Mouse (Mus musculus) kidney, postnatal 4 days (tissue): Measurements from ENCODE around the gene Apol7e.
A peak's percentile ranks its signal among the peaks of the same experiment; 100 is the strongest.
"Not testable (repeated sequence)": the region's sequence is repeated elsewhere in the genome, so short reads cannot be mapped to it uniquely, and the experiment has no call there.

Experiments
- DNase-seq, 2 experiments: peaks; one replicate each; pipeline ENCODE4 v3.0.0; 2021; ENCODE audit warnings: mixed read lengths in 2 of 2

Gene Apol7e

GRCm38 (mm10) chr15:77698656-77699055 is at the start of gene Apol7e:
Gene Apol7e, plus strand, starts transcription at chr15:77698857.
- not testable (repeated sequence) for DNase-seq

DNA sequence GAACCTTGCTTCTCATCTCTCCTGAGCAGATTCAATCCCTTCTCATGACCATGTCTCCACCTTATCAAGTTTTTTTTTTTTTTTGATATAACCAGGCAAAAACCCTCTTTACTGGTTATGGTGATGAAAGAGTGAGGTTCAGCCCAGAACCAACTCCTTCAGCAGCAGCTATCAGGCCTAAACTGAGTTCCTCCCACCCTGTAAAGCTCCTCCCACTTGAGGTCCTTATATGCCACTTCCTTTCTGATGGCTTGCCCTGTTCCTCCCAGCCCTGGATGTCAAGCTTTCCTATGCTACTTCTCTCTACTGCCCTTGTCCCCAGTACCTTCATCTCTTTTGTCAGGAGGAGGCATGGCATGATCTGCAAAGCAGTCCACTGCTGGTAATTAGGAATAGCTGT is 47.5 kb upstream of the Apol7e start:
- DNase-seq: not testable (repeated sequence)

GRCm38 (mm10) chr15:77659773-77660172 is 38.9 kb upstream of the Apol7e start:
- not testable (repeated sequence) for DNase-seq

GRCm38 (mm10) chr15:77661841-77662240 is 36.8 kb upstream of the Apol7e start:
- DNase-seq: not testable (repeated sequence)

- DNase-seq: not testable (repeated sequence)
These were observed 24.6 kb upstream of the Apol7e start for GRCm38 (mm10) chr15:77674081-77674480.

- DNase-seq: peak; percentile 70 to 75
These were observed 14.7 kb upstream of the Apol7e start for GRCm38 (mm10) chr15:77683944-77684343.

DNA sequence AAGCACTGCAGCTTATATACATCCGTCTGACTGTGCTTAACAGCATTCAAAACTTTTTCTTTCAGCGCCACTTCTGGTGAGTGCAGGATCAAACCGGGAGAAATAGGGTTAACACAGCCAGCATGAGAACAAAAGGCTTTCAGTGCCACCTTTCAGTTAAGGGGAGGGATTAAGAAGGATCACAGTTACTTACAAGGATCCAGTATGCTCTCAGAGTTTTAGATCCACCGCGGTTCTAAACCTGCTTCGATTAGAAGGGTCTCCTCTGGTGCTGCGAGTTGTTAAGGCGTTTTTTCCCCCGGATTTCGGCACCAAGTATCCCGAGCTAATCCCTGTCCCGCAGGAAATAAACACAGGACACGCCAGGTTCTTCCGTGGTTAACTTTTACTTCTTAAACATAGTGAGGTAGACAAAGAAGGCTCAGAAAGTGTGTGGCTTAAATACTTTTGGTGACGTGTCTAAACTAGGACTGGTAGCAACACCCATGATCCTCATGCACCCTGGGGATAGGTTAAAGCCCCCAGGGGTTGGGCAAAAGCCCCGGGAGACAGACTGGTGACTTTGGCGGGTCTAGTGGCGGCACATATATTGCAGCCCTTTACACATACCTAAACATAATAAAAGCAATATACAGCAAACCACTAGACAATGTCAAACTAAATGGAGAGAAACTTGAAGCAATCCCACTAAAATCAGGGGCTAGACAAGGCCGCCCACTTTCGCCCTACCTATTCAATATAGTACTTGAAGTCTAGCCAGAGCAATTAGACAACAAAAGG is 6.9 kb upstream of the Apol7e start:
- DNase-seq: not testable (repeated sequence)

GRCm38 (mm10) chr15:77694687-77695295 is 3.9 kb upstream of the Apol7e start:
- DNase-seq: peak; percentile 6 to 21

GRCm38 (mm10) chr15:77705306-77705705 is 6.6 kb downstream of the Apol7e start:
- not testable (repeated sequence) for DNase-seq

DNA sequence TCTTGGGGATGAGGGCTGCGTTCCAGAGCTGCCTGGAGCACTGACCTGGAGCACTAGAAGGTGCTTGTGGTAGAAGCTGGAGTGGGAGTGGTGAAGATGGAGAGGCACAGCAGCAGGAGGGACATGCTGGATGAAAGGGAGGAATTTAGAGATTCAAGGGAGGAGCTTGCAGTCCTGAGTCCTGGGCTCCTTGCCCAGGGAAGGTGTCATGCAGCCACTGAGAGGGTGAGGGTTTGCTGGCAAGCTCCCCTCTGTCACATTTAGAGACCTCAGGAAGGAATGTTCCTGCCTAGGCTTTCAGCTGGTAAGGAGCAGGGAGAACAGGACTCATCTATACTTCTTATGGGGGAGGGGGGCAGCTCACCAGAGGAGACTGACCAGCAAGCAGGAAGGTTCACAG is 10.3 kb downstream of the Apol7e start:
- not testable (repeated sequence) for DNase-seq

DNA sequence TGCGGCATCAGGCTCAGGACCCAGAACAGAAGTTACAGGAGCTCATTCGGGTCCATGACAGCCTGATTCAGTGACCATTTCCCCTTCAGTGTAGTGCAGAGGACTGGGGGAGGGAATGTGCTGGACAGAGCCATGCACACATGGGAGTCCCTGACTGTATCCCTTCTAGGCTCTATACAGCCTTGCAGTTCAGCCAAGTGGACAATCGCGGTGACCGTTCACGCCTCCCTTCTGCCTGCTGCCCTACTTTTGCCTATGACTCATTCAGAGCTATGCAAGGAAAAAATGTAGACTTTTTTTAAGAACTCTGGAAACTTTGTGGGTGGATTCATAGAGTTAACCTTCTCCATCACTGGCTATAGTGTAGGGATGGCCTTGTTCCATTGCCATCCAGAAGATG is 19.6 kb downstream of the Apol7e start:
- not testable (repeated sequence) for DNase-seq

DNA sequence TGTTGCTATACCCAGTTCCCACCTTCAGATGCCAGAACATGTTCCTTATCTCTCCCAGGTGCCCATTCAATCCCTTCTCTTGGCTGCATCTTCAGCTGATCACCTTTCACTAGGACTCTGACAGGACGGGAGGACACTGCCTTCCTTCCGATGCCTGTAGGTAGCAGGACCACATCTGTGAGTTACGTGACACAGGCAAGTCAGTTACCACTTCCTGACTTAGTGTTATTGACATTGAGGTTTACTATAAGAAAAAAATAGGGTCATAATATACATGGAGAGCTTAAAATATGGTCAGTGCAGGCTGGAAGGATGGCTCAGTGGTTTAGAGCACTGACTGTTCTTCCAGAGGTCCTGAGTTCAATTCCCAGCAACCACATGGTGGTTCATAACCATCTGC is 22.9 kb downstream of the Apol7e start:
- DNase-seq: not testable (repeated sequence)

DNA sequence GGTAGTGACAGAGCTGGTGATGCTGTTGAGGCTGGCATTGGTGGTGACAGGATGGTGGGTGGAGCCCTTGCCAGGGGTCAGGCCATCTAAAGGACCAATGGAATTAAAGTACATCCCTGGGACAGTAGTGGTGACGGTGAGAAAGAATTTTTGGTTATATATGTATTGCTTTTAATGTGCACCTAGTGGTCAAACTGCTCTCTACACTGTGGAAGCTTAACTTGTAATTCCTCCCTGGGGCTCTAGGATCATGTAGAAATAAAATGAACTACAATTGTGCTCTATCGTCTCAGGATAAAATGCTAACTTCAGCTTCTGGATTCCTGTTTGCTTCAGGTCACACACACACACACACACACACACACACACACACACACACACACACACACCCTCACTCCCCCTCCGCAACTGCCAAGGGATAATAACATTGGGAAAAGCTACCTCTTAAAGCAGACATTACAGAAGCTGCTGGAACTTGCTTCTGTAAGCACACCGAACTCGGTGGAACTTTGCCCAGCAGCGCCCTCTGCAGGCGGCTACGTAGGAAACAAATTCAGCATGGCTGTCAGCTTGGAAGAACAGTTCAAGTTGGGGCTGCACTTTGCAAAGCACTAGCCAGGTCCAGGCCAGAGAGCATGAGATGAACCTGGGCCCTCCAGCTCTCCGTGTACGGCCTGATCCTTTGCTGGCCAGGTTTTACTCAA is 25.7 kb downstream of the Apol7e start:
- DNase-seq: not testable (repeated sequence)

GRCm38 (mm10) chr15:77725393-77726020 is 26.9 kb downstream of the Apol7e start:
- not testable (repeated sequence) for DNase-seq

DNA sequence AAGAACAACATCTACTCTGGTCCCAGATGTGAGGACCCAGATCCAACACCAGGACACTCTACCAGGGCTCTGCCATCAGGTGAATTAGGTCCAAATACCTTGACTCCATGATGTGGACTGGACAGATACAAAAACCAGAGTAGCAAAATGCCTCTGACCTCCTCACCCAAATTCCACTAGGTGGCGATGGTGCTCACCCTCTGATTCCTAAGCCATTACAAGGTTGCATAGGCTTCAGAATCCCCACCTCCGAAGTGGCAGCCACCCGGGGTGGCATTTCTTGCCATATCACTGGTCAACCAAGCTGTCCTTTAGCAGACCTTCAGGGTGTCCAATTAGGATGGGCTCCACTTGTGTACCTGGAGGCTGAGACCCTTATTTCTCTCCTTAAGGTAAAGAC is 28.5 kb downstream of the Apol7e start:
- not testable (repeated sequence) for DNase-seq

- not testable (repeated sequence) for DNase-seq
These were observed 29.1 kb downstream of the Apol7e start for GRCm38 (mm10) chr15:77727745-77728144.

GRCm38 (mm10) chr15:77728739-77729138 is 30.1 kb downstream of the Apol7e start, which contains the start of gene Apol9b:
Gene Apol9b, plus strand, starts transcription at chr15:77729039.
- DNase-seq: not testable (repeated sequence)

DNA sequence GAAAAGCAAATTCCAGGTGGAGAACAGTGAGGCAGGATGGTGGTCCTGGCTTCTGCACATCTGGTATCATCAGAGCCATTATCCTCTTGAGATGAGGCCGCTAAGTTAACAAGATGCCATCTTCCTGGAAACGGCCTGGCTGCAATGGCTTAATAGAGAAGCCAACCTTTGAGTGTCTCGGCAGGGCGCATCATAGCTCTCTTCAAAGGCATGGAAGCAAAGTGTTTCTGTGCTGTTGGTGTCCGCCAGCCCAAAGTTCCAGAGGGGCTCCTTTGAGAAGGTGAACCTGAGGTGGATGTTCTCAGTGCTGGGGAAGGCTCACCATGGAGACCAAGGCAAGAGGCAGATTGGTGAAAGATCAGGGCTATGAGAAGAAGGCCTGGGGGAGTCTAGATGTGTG is 32.9 kb downstream of the Apol7e start:
- no peak for DNase-seq

DNA sequence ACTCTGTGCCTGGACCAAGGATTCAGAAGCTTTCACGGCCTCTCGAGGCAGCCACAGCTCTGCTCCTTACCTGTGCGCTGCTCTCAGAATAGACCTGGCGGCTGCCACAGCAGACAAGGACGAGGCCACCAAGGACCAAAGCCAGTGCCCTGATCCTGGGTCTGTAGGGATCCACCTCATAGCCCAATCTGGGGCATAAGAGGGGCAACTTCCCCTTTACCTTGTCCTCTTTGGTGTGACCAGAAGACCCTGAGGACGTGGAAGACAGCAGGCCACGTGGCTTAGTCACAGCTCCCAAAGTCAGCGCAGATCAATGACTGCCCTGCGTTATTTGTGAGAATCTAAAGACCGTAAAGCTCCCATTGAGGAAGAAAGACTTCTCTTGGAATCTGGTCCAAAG is 34.2 kb downstream of the Apol7e start:
- DNase-seq: not testable (repeated sequence)

- not testable (repeated sequence) for DNase-seq
These were observed 34.7 kb downstream of the Apol7e start for GRCm38 (mm10) chr15:77733380-77733779.

- not testable (repeated sequence) for DNase-seq
These were observed 35.2 kb downstream of the Apol7e start for GRCm38 (mm10) chr15:77733903-77734302.

- DNase-seq: peak in 1 of 2 experiments; percentile 15
These were observed 42.0 kb downstream of the Apol7e start for GRCm38 (mm10) chr15:77740511-77741297.
